Mouse (Mus musculus): ENCODE results near the gene Gm12569. TPM values are rescaled to one million over a fixed set of nuclear protein-coding genes. Genes with fewer than 3 reads are reported as not detected.

Gm12569 gene
- total RNA-seq (2017): not detected in 2 replicates

GRCm38 (mm10) chr11:51220308-51220707, at the start of gene Gm12569:
Gene Gm12569 (plus strand): TSS chr11:51220473.
- ATAC-seq (replicated peaks; ENCODE audit: low read depth, poor library complexity, severe bottlenecking): no peak

GRCm38 (mm10) chr11:51202726-51203125, 17.5 kb upstream of the Gm12569 start:
- ATAC-seq (replicated peaks; ENCODE audit: low read depth, poor library complexity, severe bottlenecking): no peak

- ATAC-seq (replicated peaks; ENCODE audit: low read depth, poor library complexity, severe bottlenecking): no peak
These were observed 12.5 kb upstream of the Gm12569 start for GRCm38 (mm10) chr11:51207758-51208157.

GRCm38 (mm10) chr11:51211426-51211825, 8.8 kb upstream of the Gm12569 start:
- no peak for ATAC-seq (replicated peaks; ENCODE audit: low read depth, poor library complexity, severe bottlenecking)

- ATAC-seq (replicated peaks; ENCODE audit: low read depth, poor library complexity, severe bottlenecking): no peak
These were observed 6.3 kb upstream of the Gm12569 start for GRCm38 (mm10) chr11:51214021-51214420.

GRCm38 (mm10) chr11:51219396-51219980, 785 bp upstream of the Gm12569 start:
- no peak for ATAC-seq (replicated peaks; ENCODE audit: low read depth, poor library complexity, severe bottlenecking)

- no peak for ATAC-seq (replicated peaks; ENCODE audit: low read depth, poor library complexity, severe bottlenecking)
These were observed 6.8 kb downstream of the Gm12569 start for GRCm38 (mm10) chr11:51227104-51227503.

GRCm38 (mm10) chr11:51234626-51235025, 14.4 kb downstream of the Gm12569 start:
- ATAC-seq (replicated peaks; ENCODE audit: low read depth, poor library complexity, severe bottlenecking): no peak

GRCm38 (mm10) chr11:51242897-51243296, 22.6 kb downstream of the Gm12569 start:
- no peak for ATAC-seq (replicated peaks; ENCODE audit: low read depth, poor library complexity, severe bottlenecking)

GRCm38 (mm10) chr11:51257006-51257405, 36.7 kb downstream of the Gm12569 start:
- ATAC-seq (replicated peaks; ENCODE audit: low read depth, poor library complexity, severe bottlenecking): no peak

GRCm38 (mm10) chr11:51261680-51262219, 41.5 kb downstream of the Gm12569 start, which contains the start of gene Clk4:
Gene Clk4 (plus strand): TSS chr11:51261730.
- no peak for ATAC-seq (replicated peaks; ENCODE audit: low read depth, poor library complexity, severe bottlenecking)

GRCm38 (mm10) chr11:51262342-51263285, 42.3 kb downstream of the Gm12569 start, which contains the start of gene BC049762:
Gene BC049762 (minus strand): TSS chr11:51263046.
- ATAC-seq (replicated peaks; ENCODE audit: low read depth, poor library complexity, severe bottlenecking): peak; percentile 89

- peak; percentile 7; the same call in 1 of the 2 replicates for ATAC-seq (replicated peaks; ENCODE audit: low read depth, poor library complexity, severe bottlenecking)
These were observed 43.1 kb downstream of the Gm12569 start for GRCm38 (mm10) chr11:51263286-51263831.

- peak; percentile 42 for ATAC-seq (replicated peaks; ENCODE audit: low read depth, poor library complexity, severe bottlenecking)
These were observed 44.1 kb downstream of the Gm12569 start for GRCm38 (mm10) chr11:51264352-51264751.

GRCm38 (mm10) chr11:51265326-51265725, 45.1 kb downstream of the Gm12569 start:
- ATAC-seq (replicated peaks; ENCODE audit: low read depth, poor library complexity, severe bottlenecking): no peak

GRCm38 (mm10) chr11:51274418-51274817, 54.1 kb downstream of the Gm12569 start:
- no peak for ATAC-seq (replicated peaks; ENCODE audit: low read depth, poor library complexity, severe bottlenecking)

Other genes starting within 250 kb of the Gm12569 start
- not detected in 2 replicates for gene Olfr1377, start 238.5 kb upstream of the Gm12569 start, total RNA-seq (2017)
- not detected in 2 replicates for gene Olfr51, start 216.9 kb upstream of the Gm12569 start, total RNA-seq (2017)
- gene Olfr54, start 206.2 kb upstream of the Gm12569 start, total RNA-seq (2017): not detected in 2 replicates
- not detected in 2 replicates for gene Olfr1375, start 172.4 kb upstream of the Gm12569 start, total RNA-seq (2017)
- gene Zfp354a, start 161.2 kb upstream of the Gm12569 start, total RNA-seq (2017): not detected in 2 replicates
- gene Clk4, start 41.3 kb downstream of the Gm12569 start, total RNA-seq (2017): 181 and 198 TPM in 2 replicates
- gene BC049762, start 42.6 kb downstream of the Gm12569 start, total RNA-seq (2017): not detected in 2 replicates
- 0.18 TPM in 1 of 2 replicates, not detected in the other for gene Col23a1, start 69.4 kb downstream of the Gm12569 start, total RNA-seq (2017)